Mouse (Mus musculus) limb, embryonic 11.5 days (tissue): ENCODE results near the gene Ccdc162. TPM values are rescaled to one million over a fixed set of nuclear protein-coding genes. Genes with fewer than 3 reads are reported as not detected.

Experiments used
- ATAC-seq: fragments of 200-750 bp; cut with Nextera tagmentation; 2 replicates; pipeline ENCODE4 v1.8.0; 2017; ENCODE audit warnings: low read depth; ENCODE audit not compliant: insufficient number of reproducible peaks, low FRiP score, low TSS enrichment
- DNase-seq: peaks from one replicate; pipeline ENCODE4 v3.0.0-alpha.2; 2015; ENCODE audit warnings: low spot score
- H3K27ac ChIP-seq: fragments of 300-500 bp; sonication (generic); replicated peaks from 2 replicates; pipeline ENCODE4 v1.5.1; 2014; ENCODE audit warnings: low read depth, mild to moderate bottlenecking, low read length
- H3K27me3 ChIP-seq: fragments of 300-500 bp; sonication (generic); 2 replicates; pipeline ENCODE4 v1.6.1; 2014; ENCODE audit warnings: mild to moderate bottlenecking, low read length, mixed read lengths; ENCODE audit not compliant: control insufficient read depth, insufficient read depth
- H3K36me3 ChIP-seq: fragments of 300-500 bp; sonication (generic); 2 replicates; pipeline ENCODE4 v1.6.1; 2014; ENCODE audit warnings: mild to moderate bottlenecking, low read length, moderate library complexity, mixed read lengths; ENCODE audit not compliant: control insufficient read depth, insufficient read depth
- H3K4me1 ChIP-seq: fragments of 300-500 bp; sonication (generic); 2 replicates; pipeline ENCODE4 v1.6.1; 2014; ENCODE audit warnings: low read length, mixed read lengths; ENCODE audit not compliant: control insufficient read depth, insufficient read depth
- H3K4me2 ChIP-seq: fragments of 300-500 bp; sonication (generic); 2 replicates; pipeline ENCODE4 v1.6.1; 2014; ENCODE audit warnings: low read depth, mild to moderate bottlenecking, moderate library complexity; ENCODE audit not compliant: severe bottlenecking
- H3K4me3 ChIP-seq: fragments of 300-500 bp; sonication (generic); 2 replicates; pipeline ENCODE4 v1.5.1; 2014; ENCODE audit warnings: low read depth, low read length
- H3K9ac ChIP-seq: fragments of 300-500 bp; sonication (generic); 2 replicates; pipeline ENCODE4 v1.6.1; 2014; ENCODE audit warnings: mild to moderate bottlenecking, low read length
- H3K9me3 ChIP-seq: fragments of 300-500 bp; sonication (generic); 2 replicates; pipeline ENCODE4 v1.6.1; 2016; ENCODE audit warnings: low read length; ENCODE audit not compliant: control insufficient read depth
- WGBS: fragments of 180-500 bp; shearing (Covaris S2); extraction: QIAGEN DNeasy Blood & Tissue Kit; methylation state at CpG from one replicate; pipeline ENCODE4 v1.1.7; 2014; 5-methylcytosine and 5-hydroxymethylcytosine counted together
- polyA plus RNA-seq: library from polyadenylated mRNA; unstranded; fragments of >200 nt; fragmentation: Nextera tagmentation; extraction: Ambion mirVana; gene quantifications from 2 replicates; pipeline ENCODE4 v1.2.1, GENCODE M21; 2014

Ccdc162 gene
- 0.29 and 0.54 TPM in 2 replicates for polyA plus RNA-seq

- DNase-seq (no peak), ATAC-seq (no peak)
- WGBS = 70% methylated on average over 15 of the region's 15 CpGs
- no peaks in the 10 kb centered on the region for H3K9me3 ChIP-seq
- H3K9ac ChIP-seq = no peak within 1 kb of the TSS
- no peak within 1 kb of the TSS for H3K27ac ChIP-seq
- no peak within 1 kb of the TSS for H3K4me3 ChIP-seq
- H3K4me1 ChIP-seq = no peaks in the 10 kb centered on the region
- no peaks in the 10 kb centered on the region for H3K27me3 ChIP-seq
- H3K4me2 ChIP-seq = no peak within 1 kb of the TSS
- H3K36me3 ChIP-seq = no peaks in the 10 kb centered on the region
Observed at GRCm38 (mm10) chr10:41716029-41716897, at the start of gene Ccdc162. Gene Ccdc162 (minus strand): TSS chr10:41716634.

DNA sequence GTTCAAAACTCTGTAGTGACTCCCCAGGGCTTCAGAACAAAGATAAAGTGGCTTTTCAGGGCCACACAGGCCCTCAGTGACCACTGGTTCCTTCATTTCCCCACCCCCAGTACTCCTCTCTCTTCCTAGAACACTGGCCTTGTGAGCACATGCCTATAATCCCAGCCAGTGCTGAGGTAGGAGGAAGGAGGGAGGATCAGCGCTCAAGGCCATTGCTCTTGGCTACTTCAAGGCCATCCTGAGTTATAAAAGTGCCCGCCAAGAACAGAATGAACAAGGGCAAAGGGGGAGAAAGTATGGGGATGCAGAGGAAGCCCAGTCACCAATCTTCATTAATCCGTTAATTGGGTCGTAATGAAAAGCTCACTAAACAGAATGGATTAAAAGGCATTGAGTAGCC, 49.2 kb upstream of the Ccdc162 start:
- WGBS = 91% methylated on average over 4 of the region's 4 CpGs
- ATAC-seq = no peak
- no peaks in the 10 kb centered on the region for H3K36me3 ChIP-seq

DNA sequence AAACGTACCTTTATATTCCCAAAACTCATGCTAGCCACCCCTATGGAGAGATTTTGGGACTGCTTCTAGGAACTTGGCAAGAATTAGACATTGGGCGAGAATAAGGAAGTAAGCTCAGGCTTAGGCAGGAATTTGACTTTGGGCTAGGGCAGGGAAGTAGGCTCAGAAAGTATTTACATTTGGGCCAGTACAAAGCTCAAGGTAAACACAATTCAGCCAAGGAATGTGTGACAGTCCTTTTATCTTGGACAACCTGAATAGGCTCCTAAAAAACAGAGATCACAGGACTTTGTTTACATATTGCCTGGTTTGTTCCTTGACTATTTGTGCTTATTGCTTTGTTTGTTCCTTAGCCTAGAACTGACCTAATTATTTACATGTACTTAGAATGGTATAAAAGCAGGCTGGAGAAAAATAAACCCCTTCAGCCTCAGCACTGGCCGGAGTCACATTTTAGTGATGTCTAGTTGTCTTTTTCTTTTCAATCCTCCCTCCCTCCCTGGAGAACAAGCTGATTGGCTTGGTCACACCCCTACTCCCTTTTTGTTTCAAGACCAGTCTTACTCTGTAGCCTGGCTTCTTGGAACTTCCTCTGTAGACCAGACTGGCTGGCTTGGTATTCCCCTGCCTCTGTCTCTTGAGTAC, 47.4 kb upstream of the Ccdc162 start:
- no peak overlapping the region for H3K4me2 ChIP-seq
- WGBS = 66% methylated on average over 3 of the region's 3 CpGs
- H3K4me1 ChIP-seq = no peaks in the 10 kb centered on the region
- H3K27me3 ChIP-seq = no peaks in the 10 kb centered on the region
- no peaks in the 10 kb centered on the region for H3K9me3 ChIP-seq
- ATAC-seq = no peak
- no peak for DNase-seq
- no peak overlapping the region for H3K27ac ChIP-seq
- no peak overlapping the region for H3K4me3 ChIP-seq
- no peaks in the 10 kb centered on the region for H3K36me3 ChIP-seq
- no peak overlapping the region for H3K9ac ChIP-seq

More for the DNA sequence above, 49.2 kb upstream of the Ccdc162 start:
- Histone ChIP-seq H3K27me3 (no peaks in the 10 kb centered on the region), H3K9ac (no peak overlapping the region), H3K27ac (no peak overlapping the region), H3K4me3 (no peak overlapping the region), H3K4me2 (no peak overlapping the region), H3K9me3 (no peaks in the 10 kb centered on the region), H3K4me1 (no peaks in the 10 kb centered on the region)
- DNase-seq = no peak

GRCm38 (mm10) chr10:41760866-41761265, 44.4 kb upstream of the Ccdc162 start:
- Histone ChIP-seq H3K4me3 (no peak overlapping the region), H3K36me3 (no peaks in the 10 kb centered on the region), H3K4me2 (no peak overlapping the region), H3K27me3 (no peaks in the 10 kb centered on the region), H3K9ac (no peak overlapping the region), H3K27ac (no peak overlapping the region), H3K4me1 (no peaks in the 10 kb centered on the region), H3K9me3 (no peaks in the 10 kb centered on the region)
- 80% methylated on average over 3 of the region's 3 CpGs for WGBS
- no peak for ATAC-seq
- no peak for DNase-seq

GRCm38 (mm10) chr10:41758041-41758440, 41.6 kb upstream of the Ccdc162 start:
- Histone ChIP-seq H3K27ac (no peak overlapping the region), H3K4me2 (no peak overlapping the region), H3K9me3 (no peaks in the 10 kb centered on the region), H3K4me3 (no peak overlapping the region), H3K4me1 (no peaks in the 10 kb centered on the region), H3K27me3 (no peaks in the 10 kb centered on the region), H3K36me3 (no peaks in the 10 kb centered on the region), H3K9ac (no peak overlapping the region)
- DNase-seq (no peak), ATAC-seq (no peak)

GRCm38 (mm10) chr10:41757226-41757625, 40.8 kb upstream of the Ccdc162 start:
- Histone ChIP-seq H3K36me3 (no peaks in the 10 kb centered on the region), H3K9ac (no peak overlapping the region), H3K4me3 (no peak overlapping the region), H3K27me3 (no peaks in the 10 kb centered on the region), H3K27ac (no peak overlapping the region), H3K9me3 (no peaks in the 10 kb centered on the region), H3K4me2 (no peak overlapping the region), H3K4me1 (no peaks in the 10 kb centered on the region)
- DNase-seq = no peak
- WGBS = 92% methylated on average over 5 of the region's 5 CpGs
- ATAC-seq = no peak

DNA sequence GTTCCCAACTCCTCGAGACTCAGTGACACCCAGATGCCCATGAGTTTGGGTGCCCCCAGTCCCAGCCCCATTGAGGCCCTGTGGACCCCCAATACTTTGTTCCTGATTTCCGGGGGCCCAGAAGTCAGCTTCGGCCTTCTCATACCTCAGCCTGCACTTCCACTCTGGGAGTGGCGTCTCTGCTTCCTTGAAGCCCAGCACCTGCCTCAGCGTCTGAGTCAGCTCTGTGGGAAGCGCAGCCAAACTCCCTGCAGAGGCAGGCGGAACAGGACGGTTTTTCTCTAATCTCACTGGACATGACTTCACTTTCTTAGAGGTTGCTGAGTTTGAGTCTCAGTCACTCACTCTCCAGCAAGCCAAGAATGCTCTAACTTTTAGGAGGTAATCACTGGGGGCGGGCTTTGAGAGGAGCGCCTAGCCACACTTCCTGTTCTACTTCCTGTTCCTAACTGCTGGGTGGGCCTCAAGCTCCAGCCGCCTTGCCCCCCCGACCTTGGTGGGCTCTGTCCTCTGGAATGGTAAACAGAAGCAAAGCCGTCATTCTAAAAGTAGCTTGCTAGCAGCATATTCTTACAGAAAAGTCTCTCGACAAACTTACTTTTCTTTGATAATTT, 35.5 kb upstream of the Ccdc162 start:
- Histone ChIP-seq H3K9me3 (no peaks in the 10 kb centered on the region), H3K4me2 (no peak overlapping the region), H3K4me3 (no peak overlapping the region), H3K36me3 (no peaks in the 10 kb centered on the region), H3K27me3 (no peaks in the 10 kb centered on the region), H3K4me1 (no peaks in the 10 kb centered on the region), H3K9ac (no peak overlapping the region), H3K27ac (no peak overlapping the region)
- ATAC-seq (no peak), DNase-seq (no peak)
- 88% methylated on average over 14 of the region's 14 CpGs for WGBS

- no peak for ATAC-seq
Observed at GRCm38 (mm10) chr10:41749306-41749705, 32.9 kb upstream of the Ccdc162 start.

More at GRCm38 (mm10) chr10:41749306-41749705, 32.9 kb upstream of the Ccdc162 start:
- Histone ChIP-seq H3K9ac (no peak overlapping the region), H3K4me2 (no peak overlapping the region), H3K9me3 (no peaks in the 10 kb centered on the region), H3K27ac (no peak overlapping the region), H3K4me1 (no peaks in the 10 kb centered on the region), H3K36me3 (no peaks in the 10 kb centered on the region), H3K27me3 (no peaks in the 10 kb centered on the region), H3K4me3 (no peak overlapping the region)
- no peak for DNase-seq
- 84% methylated on average over 3 of the region's 3 CpGs for WGBS
